Mouse (Mus musculus): Measurements from ENCODE around the gene Tnrc18. TPM values are rescaled to one million over a fixed set of nuclear protein-coding genes. Genes with fewer than 3 reads are reported as not detected.

Gene Tnrc18
- polyA plus RNA-seq, 1 experiment from 2014 or later, result 35.9 TPM

- H3K9ac ChIP-seq, result no peak overlapping the region
- H3K4me3 ChIP-seq, result no peak overlapping the region
- WGBS, result 81% methylated on average over 3 of the region's 3 CpGs
- no peak for ATAC-seq
- H3K27me3 ChIP-seq, result no peaks in the 10 kb centered on the region
- no peak overlapping the region for H3K27ac ChIP-seq
- no peaks in the 10 kb centered on the region for H3K9me3 ChIP-seq (replicated peaks)
- H3K36me3 ChIP-seq (ENCODE audit: poor library complexity, severe bottlenecking), result no peaks in the 10 kb centered on the region
- peaks cover 22% of the 10 kb centered on the region for H3K4me1 ChIP-seq
- H3K4me2 ChIP-seq, result no peak overlapping the region
These were observed 127.1 kb downstream of the Tnrc18 start for GRCm38 (mm10) chr5:142690343-142690742.

- H3K27me3 ChIP-seq, result no peaks in the 10 kb centered on the region
- no peaks in the 10 kb centered on the region for H3K36me3 ChIP-seq (ENCODE audit: poor library complexity, severe bottlenecking)
- WGBS, result 27% methylated on average over 6 of the region's 6 CpGs
- peaks cover 14% of the 10 kb centered on the region for H3K4me1 ChIP-seq
- no peak overlapping the region for H3K9ac ChIP-seq
- H3K27ac ChIP-seq, result no peak overlapping the region
- H3K4me3 ChIP-seq, result no peak overlapping the region
- no peak for ATAC-seq
- H3K4me2 ChIP-seq, result no peak overlapping the region
- H3K9me3 ChIP-seq (replicated peaks), result no peaks in the 10 kb centered on the region
These were observed 128.6 kb downstream of the Tnrc18 start for GRCm38 (mm10) chr5:142688866-142689265.

DNA sequence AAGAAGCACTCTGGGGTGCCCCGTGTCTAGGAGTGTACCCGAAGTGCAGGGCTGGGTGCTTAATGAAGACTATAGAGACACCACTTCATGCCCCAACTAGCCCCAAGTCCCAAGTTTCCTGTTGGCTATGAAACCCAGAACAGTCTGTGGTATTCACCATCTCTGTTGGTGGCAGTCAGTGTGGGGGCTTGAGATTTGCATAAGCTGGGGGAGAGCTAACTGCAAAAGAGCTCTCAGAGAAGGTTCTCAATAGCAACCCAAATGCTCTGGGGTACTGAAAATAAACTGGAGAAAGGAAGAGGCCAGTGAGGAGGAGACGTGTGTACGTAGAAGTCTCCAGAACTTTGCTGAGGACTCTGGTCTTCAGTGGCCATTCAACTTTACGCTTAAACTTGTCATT lies 134.9 kb downstream of the Tnrc18 start:
- 93% methylated on average over 5 of the region's 5 CpGs for WGBS
- H3K4me1 ChIP-seq, result no peaks in the 10 kb centered on the region
- no peak overlapping the region for H3K4me3 ChIP-seq
- H3K4me2 ChIP-seq, result no peak overlapping the region
- H3K9me3 ChIP-seq (replicated peaks), result no peaks in the 10 kb centered on the region; the same call in 1 of the 2 replicates
- H3K27ac ChIP-seq, result no peak overlapping the region
- H3K9ac ChIP-seq, result no peak overlapping the region
- no peak for ATAC-seq
- H3K27me3 ChIP-seq, result no peaks in the 10 kb centered on the region
- no peaks in the 10 kb centered on the region for H3K36me3 ChIP-seq (ENCODE audit: poor library complexity, severe bottlenecking)

DNA sequence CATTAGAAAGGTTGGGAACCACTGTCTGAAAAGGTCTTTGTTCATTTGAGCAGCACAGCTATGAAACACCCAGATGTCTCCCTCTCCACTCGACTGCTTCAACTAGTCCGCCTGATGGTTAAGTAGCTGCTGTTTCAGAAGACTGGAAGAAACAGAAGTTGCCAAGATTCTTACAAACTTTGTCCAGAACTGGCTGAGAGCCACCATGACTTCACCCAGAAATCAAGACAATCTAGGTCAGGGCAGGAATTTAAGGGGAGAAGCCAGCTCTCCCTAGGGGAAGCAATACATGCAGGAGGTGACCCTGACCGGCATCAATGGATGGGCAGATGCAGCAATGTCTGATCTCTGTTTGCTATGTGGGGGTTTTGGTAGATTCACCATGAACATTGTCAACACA lies 135.6 kb downstream of the Tnrc18 start:
- Histone ChIP-seq H3K4me1 (no peaks in the 10 kb centered on the region), H3K4me2 (no peak overlapping the region), H3K9ac (no peak overlapping the region), H3K27me3 (no peaks in the 10 kb centered on the region), H3K36me3 (ENCODE audit: poor library complexity, severe bottlenecking) (no peaks in the 10 kb centered on the region), H3K27ac (no peak overlapping the region), H3K9me3 (replicated peaks) (no peaks in the 10 kb centered on the region; the same call in 1 of the 2 replicates), H3K4me3 (no peak overlapping the region)
- ATAC-seq, result no peak
- 89% methylated on average over 3 of the region's 3 CpGs for WGBS

- H3K4me2 ChIP-seq, result no peak overlapping the region
- no peaks in the 10 kb centered on the region; the same call in 1 of the 2 replicates for H3K9me3 ChIP-seq (replicated peaks)
- no peak overlapping the region for H3K27ac ChIP-seq
- ATAC-seq, result no peak
- H3K4me1 ChIP-seq, result no peaks in the 10 kb centered on the region
- H3K4me3 ChIP-seq, result no peak overlapping the region
- H3K9ac ChIP-seq, result no peak overlapping the region
- WGBS, result 81% methylated on average over 1 of the region's 1 CpGs
- H3K27me3 ChIP-seq, result no peaks in the 10 kb centered on the region
- H3K36me3 ChIP-seq (ENCODE audit: poor library complexity, severe bottlenecking), result no peaks in the 10 kb centered on the region
These were observed 138.4 kb downstream of the Tnrc18 start for GRCm38 (mm10) chr5:142679065-142679464.

- no peak overlapping the region for H3K27ac ChIP-seq
- ATAC-seq, result no peak
- H3K9ac ChIP-seq, result no peak overlapping the region
- H3K27me3 ChIP-seq, result no peaks in the 10 kb centered on the region
- H3K36me3 ChIP-seq (ENCODE audit: poor library complexity, severe bottlenecking), result no peaks in the 10 kb centered on the region
- H3K4me2 ChIP-seq, result no peak overlapping the region
- 73% methylated on average over 7 of the region's 7 CpGs for WGBS
- H3K4me3 ChIP-seq, result no peak overlapping the region
- H3K4me1 ChIP-seq, result no peaks in the 10 kb centered on the region
- no peaks in the 10 kb centered on the region; the same call in 1 of the 2 replicates for H3K9me3 ChIP-seq (replicated peaks)
These were observed 139.3 kb downstream of the Tnrc18 start for GRCm38 (mm10) chr5:142678141-142678571.

Other genes with a start within 250 kb of the Tnrc18 start
- 42.7 and 43.1 TPM in 2 replicates for gene Mmd2, start 208.9 kb downstream of the Tnrc18 start, polyA plus RNA-seq (2015; fragmentation: Nextera tagmentation; extraction: Ambion mirVana)
- gene Wipi2, start 190.0 kb downstream of the Tnrc18 start, polyA plus RNA-seq (2015; fragmentation: Nextera tagmentation; extraction: Ambion mirVana), result 48.3 and 49.1 TPM in 2 replicates
- 50.9 and 54.0 TPM in 2 replicates for gene Slc29a4, start 125.2 kb downstream of the Tnrc18 start, polyA plus RNA-seq (2015; fragmentation: Nextera tagmentation; extraction: Ambion mirVana)
- gene Fbxl18, start 77.8 kb upstream of the Tnrc18 start, polyA plus RNA-seq (2015; fragmentation: Nextera tagmentation; extraction: Ambion mirVana), result 30.7 and 35.1 TPM in 2 replicates
- 15,903 and 18,325 TPM in 2 replicates for gene Actb, start 89.1 kb upstream of the Tnrc18 start, polyA plus RNA-seq (2015; fragmentation: Nextera tagmentation; extraction: Ambion mirVana)
- gene Fscn1, start 142.7 kb upstream of the Tnrc18 start, polyA plus RNA-seq (2015; fragmentation: Nextera tagmentation; extraction: Ambion mirVana), result 521 and 522 TPM in 2 replicates